Mouse (Mus musculus) left cerebral cortex, adult 2 months (tissue): ENCODE measurements around the gene Hist1h3d. TPM values are rescaled to one million over a fixed set of nuclear protein-coding genes. Genes with fewer than 3 reads are reported as not detected.
"Not testable (repeated sequence)": the region's sequence is repeated elsewhere in the genome, so short reads cannot be mapped to it uniquely, and the experiment has no call there.

Source experiments
- DNase-seq, 2 experiments: peaks; one replicate each; pipeline ENCODE4 v3.0.0; 2021 to 2022; ENCODE audit warnings: low spot score in 2 of 2, mixed read lengths in 1 of 2; ENCODE audit errors: extremely low spot score in 1 of 2
- H3K27ac ChIP-seq: fragments of 200-600 bp; 2 replicates; pipeline ENCODE4 v1.8.1; 2022
- H3K4me3 ChIP-seq: fragments of 200-600 bp; 2 replicates; pipeline ENCODE4 v1.8.1; 2022
- CTCF ChIP-seq: fragments of 200-600 bp; IDR thresholded peaks from 2 replicates; pipeline ENCODE4 v1.8.1; 2022; ENCODE audit warnings: antibody characterized with exemption, mild to moderate bottlenecking, moderate library complexity
- intact Hi-C: fragments of 180-260 bp; cut with DNase I; formaldehyde crosslinking; loops from one replicate; pipeline ENCODE4 v1.15.1; 2025
- total RNA-seq, 2 experiments: library from RNA; stranded (reverse); gene quantifications; 2 replicates each; pipeline ENCODE4 v1.2.3; 2021

Hist1h3d gene
- total RNA-seq, 2 experiments from 2014 or later, result 6.9 to 9.9 TPM

- DNase-seq, result no peak
- Histone ChIP-seq H3K4me3 (no peak overlapping the region), H3K27ac (no peak overlapping the region; the same call in 1 of the 2 replicates)
- TF ChIP-seq CTCF, result no peak
- intact Hi-C loops, result no loop called here
These were observed 18.7 kb upstream of the Hist1h3d start for GRCm38 (mm10) chr13:23556906-23557305.

GRCm38 (mm10) chr13:23560699-23561098, 14.9 kb upstream of the Hist1h3d start:
- intact Hi-C loops, result not testable (repeated sequence)

GRCm38 (mm10) chr13:23561531-23561882, 14.1 kb upstream of the Hist1h3d start:
- intact Hi-C loops, DNase-seq: not testable (repeated sequence)
- Histone ChIP-seq H3K4me3 (peak overlapping the region; percentile 71), H3K27ac (peak overlapping the region; percentile 96)

More at GRCm38 (mm10) chr13:23560699-23561098, 14.9 kb upstream of the Hist1h3d start:
- not testable (repeated sequence) for DNase-seq, H3K27ac ChIP-seq, H3K4me3 ChIP-seq

- Histone ChIP-seq H3K27ac (peak within 1 kb of the TSS; percentile 96), H3K4me3 (peak within 1 kb of the TSS; percentile 71)
- intact Hi-C loops, result not testable (repeated sequence)
- peak; percentile 91 to 95 for DNase-seq
These were observed 13.5 kb upstream of the Hist1h3d start, which contains the start of gene Hist1h3e for GRCm38 (mm10) chr13:23561883-23562659. Gene Hist1h3e, minus strand, starts transcription at chr13:23562369.

- no peak for DNase-seq
- H3K4me3 ChIP-seq, result peak overlapping the region; percentile 71
- H3K27ac ChIP-seq, result peak overlapping the region; percentile 96
- peak; percentile 65 for TF ChIP-seq CTCF
- intact Hi-C loops, result no loop called here
These were observed 12.7 kb upstream of the Hist1h3d start for GRCm38 (mm10) chr13:23562699-23563462.

GRCm38 (mm10) chr13:23564482-23564881, 11.1 kb upstream of the Hist1h3d start:
- Histone ChIP-seq H3K27ac (no peak overlapping the region), H3K4me3 (no peak overlapping the region)
- TF ChIP-seq CTCF, result no peak
- DNase-seq, result no peak
- intact Hi-C loops, result no loop called here

GRCm38 (mm10) chr13:23570261-23571021, 5.1 kb upstream of the Hist1h3d start:
- not testable (repeated sequence) for DNase-seq
- intact Hi-C loops, result loop anchor here (5.0 kb wide), 1 partner anchor 38 kb away; the partner anchor contains the start of genes Hist1h2af and Hist1h4h
- H3K27ac ChIP-seq, result peak overlapping the region; percentile 94
- H3K4me3 ChIP-seq, result peak overlapping the region; percentile 55

GRCm38 (mm10) chr13:23571022-23571503, 4.5 kb upstream of the Hist1h3d start, which contains the start of the genes Hist1h2ae and Hist1h2bg:
Gene Hist1h2ae, minus strand, starts transcription at chr13:23571220.
Gene Hist1h2bg, plus strand, starts transcription at chr13:23571396.
- Histone ChIP-seq H3K27ac (peak within 1 kb of the TSS; percentile 94), H3K4me3 (peak within 1 kb of the TSS; percentile 55)
- intact Hi-C loops, result loop anchor here (5.0 kb wide), 1 partner anchor 39 kb away; the partner anchor contains the start of genes Hist1h2af and Hist1h4h
- no peak for TF ChIP-seq CTCF
- peak; percentile 70 to 71 for DNase-seq

GRCm38 (mm10) chr13:23571504-23572217, 3.9 kb upstream of the Hist1h3d start:
- H3K4me3 ChIP-seq, result peak overlapping the region; percentile 55
- not testable (repeated sequence) for DNase-seq
- H3K27ac ChIP-seq, result peak overlapping the region; percentile 94
- intact Hi-C loops, result loop anchor here (5.0 kb wide), 1 partner anchor 39 kb away; the partner anchor contains the start of genes Hist1h2af and Hist1h4h

- intact Hi-C loops, result loop anchor here (5.0 kb wide), 1 partner anchor 40 kb away; the partner anchor contains the start of genes Hist1h2af and Hist1h4h
- Histone ChIP-seq H3K4me3 (peak overlapping the region; percentile 55), H3K27ac (peak overlapping the region; percentile 86; the same call in 1 of the 2 replicates)
- TF ChIP-seq CTCF, result no peak
- DNase-seq, result no peak
These were observed 3.1 kb upstream of the Hist1h3d start for GRCm38 (mm10) chr13:23572218-23573033.

- H3K4me3 ChIP-seq, result peak overlapping the region; percentile 55
- intact Hi-C loops, result loop anchor here (5.0 kb wide), 1 partner anchor 41 kb away; the partner anchor contains the start of genes Hist1h2af and Hist1h4h
- not testable (repeated sequence) for DNase-seq
- H3K27ac ChIP-seq, result peak overlapping the region; percentile 86; the same call in 1 of the 2 replicates
These were observed 2.3 kb upstream of the Hist1h3d start for GRCm38 (mm10) chr13:23573034-23573897.

- H3K4me3 ChIP-seq, result peak within 1 kb of the TSS; percentile 42
- peak; percentile 84 to 88 for DNase-seq
- H3K27ac ChIP-seq, result peak within 1 kb of the TSS; percentile 65
- intact Hi-C loops, result loop anchor here (5.0 kb wide), 1 partner anchor 42 kb away; the partner anchor contains the start of genes Hist1h2af and Hist1h4h
These were observed 1.6 kb upstream of the Hist1h3d start, which contains the start of the genes Hist1h2bf and Hist1h2ad for GRCm38 (mm10) chr13:23573898-23574524. Gene Hist1h2bf, minus strand, starts transcription at chr13:23574196. Gene Hist1h2ad, plus strand, starts transcription at chr13:23574381.
